Mouse (Mus musculus) ES-E14 (cell line): ENCODE results near the gene Tulp1. TPM values are rescaled to one million over a fixed set of nuclear protein-coding genes. Genes with fewer than 3 reads are reported as not detected.

Experiments
- DNase-seq: peaks from one replicate; pipeline ENCODE4 v3.0.0-alpha.2; 2013; ENCODE audit warnings: low read depth, low spot score
- H3K27ac ChIP-seq: 2 replicates; pipeline ENCODE4 v1.5.1; 2012; ENCODE audit warnings: low read depth, mild to moderate bottlenecking, low read length, moderate library complexity, mixed read lengths; ENCODE audit not compliant: poor library complexity, insufficient read depth, severe bottlenecking
- H3K36me3 ChIP-seq: 2 replicates; pipeline ENCODE4 v1.6.1; 2012; ENCODE audit warnings: mild to moderate bottlenecking, low read length, moderate library complexity, mixed read lengths; ENCODE audit not compliant: control insufficient read depth, poor library complexity, insufficient read depth, severe bottlenecking
- H3K4me1 ChIP-seq, 2 experiments: fragments of 150-350 bp in 1 of 2; sonication (generic) in 1 of 2; 2 replicates each; pipeline ENCODE4 v1.6.1; 2012; ENCODE audit warnings: low read length in 2 of 2, mild to moderate bottlenecking in 1 of 2, mixed read lengths in 1 of 2; ENCODE audit not compliant: control insufficient read depth in 2 of 2, insufficient read depth in 2 of 2, poor library complexity in 1 of 2
- H3K4me3 ChIP-seq, 2 experiments: fragments of 150-350 bp in 1 of 2; sonication (generic) in 1 of 2; 2 replicates each; pipeline ENCODE4 v1.5.1; 2012; ENCODE audit warnings: low read length in 2 of 2, low read depth in 1 of 2, mild to moderate bottlenecking in 1 of 2, mixed read lengths in 1 of 2; ENCODE audit not compliant: insufficient read depth in 1 of 2, poor library complexity in 1 of 2, severe bottlenecking in 1 of 2
- H3K9ac ChIP-seq: 2 replicates; pipeline ENCODE4 v1.6.1; 2012; ENCODE audit warnings: low read depth, mild to moderate bottlenecking, low read length, mixed read lengths; ENCODE audit not compliant: poor library complexity, insufficient read depth, severe bottlenecking
- H3K9me3 ChIP-seq: fragments of 150-350 bp; sonication (generic); 2 replicates; pipeline ENCODE4 v1.6.1; 2012; ENCODE audit warnings: low read depth, mild to moderate bottlenecking, low read length; ENCODE audit not compliant: control insufficient read depth, insufficient read depth
- CHD2 ChIP-seq: IDR thresholded peaks from 2 replicates; pipeline ENCODE4 v1.6.1; 2014; ENCODE audit warnings: mild to moderate bottlenecking, low read depth, low read length, inconsistent platforms
- HCFC1 ChIP-seq: IDR thresholded peaks from 2 replicates; pipeline ENCODE4 v1.6.1; 2012; ENCODE audit warnings: low read length, inconsistent platforms, borderline replicate concordance; ENCODE audit not compliant: insufficient read depth
- MAFK ChIP-seq: IDR thresholded peaks from 2 replicates; pipeline ENCODE4 v1.6.1; 2014; ENCODE audit warnings: mild to moderate bottlenecking, low read depth, low read length, inconsistent platforms; ENCODE audit not compliant: insufficient read depth
- ZC3H11A ChIP-seq: IDR thresholded peaks from 2 replicates; pipeline ENCODE4 v1.6.1; 2012; ENCODE audit warnings: low read depth, mild to moderate bottlenecking, inconsistent platforms, low read length, borderline replicate concordance
- ZNF384 ChIP-seq: IDR thresholded peaks from 2 replicates; pipeline ENCODE4 v1.6.1; 2012; ENCODE audit warnings: low read depth, low read length, inconsistent platforms
- in situ Hi-C, 2 experiments: fragments of 600-800 bp; cut with MboI; formaldehyde crosslinking; loops; one replicate each; pipeline ENCODE4 v1.15.1; 2025; ENCODE audit warnings: low sequenced_read_pairs in 2 of 2, inconsistent platforms in 1 of 2; ENCODE audit not compliant: unreplicated experiment in 2 of 2
- total RNA-seq: library from RNA; depleted of rRNA; stranded (reverse); fragments of 300-350 nt; gene quantifications from 2 replicates; pipeline ENCODE4 v1.2.3, GENCODE M21; 2012

Tulp1 gene
- total RNA-seq, 1 experiment = 3.7 TPM

DNA sequence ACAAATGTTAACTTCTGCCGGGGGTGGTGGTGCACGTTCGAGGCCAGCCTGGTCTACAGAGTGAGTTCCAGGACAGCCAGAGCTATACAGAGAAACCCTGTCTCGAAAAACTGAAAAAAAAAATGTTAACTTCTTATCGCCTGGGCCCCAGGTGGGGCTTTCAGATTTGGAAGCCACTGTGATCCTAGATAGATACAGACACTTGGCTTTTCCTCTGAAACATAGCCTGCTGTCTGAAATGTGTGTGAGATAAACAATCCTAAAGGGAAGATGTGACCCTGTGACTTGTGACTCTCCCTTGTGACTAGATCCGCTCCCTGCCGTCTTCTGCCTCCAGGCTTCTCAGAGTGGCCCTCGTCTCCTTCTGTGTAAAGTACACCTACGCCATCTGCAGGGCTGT, 47.3 kb downstream of the Tulp1 start:
- in situ Hi-C loops = no loop called here
- TF ChIP-seq ZC3H11A (no peak), HCFC1 (no peak), CHD2 (no peak), ZNF384 (no peak), MAFK (no peak)
- DNase-seq = no peak
- Histone ChIP-seq H3K36me3 (peaks cover 41% of the 10 kb centered on the region), H3K9ac (no peak overlapping the region), H3K4me3 (no peak overlapping the region), H3K9me3 (no peaks in the 10 kb centered on the region), H3K27ac (no peak overlapping the region), H3K4me1 (peaks cover 0 to 10% of the 10 kb centered on the region in 2 experiments; a peak in 2 of 4 replicates)

DNA sequence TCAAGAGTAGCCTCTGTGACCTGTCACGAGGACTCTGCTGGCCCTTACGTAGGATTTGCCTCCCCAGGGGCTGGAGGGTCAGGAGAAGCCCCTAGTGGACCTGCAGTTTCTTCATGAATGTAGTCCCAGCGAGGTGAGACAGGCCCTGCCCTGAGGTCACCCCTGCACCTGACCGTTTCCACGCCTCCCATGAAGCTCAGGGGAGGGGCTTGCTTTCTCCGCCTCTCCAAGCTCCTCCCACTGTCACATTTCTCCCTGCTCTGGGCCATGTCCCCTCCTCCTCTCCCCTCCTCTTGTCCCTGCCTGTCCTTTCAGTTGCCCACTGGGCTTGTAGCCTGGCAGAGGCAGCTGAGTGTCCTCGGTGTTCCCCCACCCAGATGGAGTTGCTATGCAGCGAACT, 47.9 kb downstream of the Tulp1 start:
- H3K36me3 ChIP-seq = peaks cover 35% of the 10 kb centered on the region
- no peak for DNase-seq
- in situ Hi-C loops = no loop called here
- no peak overlapping the region for H3K9ac ChIP-seq
- H3K27ac ChIP-seq = no peak overlapping the region
- no peak overlapping the region for H3K4me3 ChIP-seq
- no peak for TF ChIP-seq ZNF384
- TF ChIP-seq ZC3H11A = no peak
- no peak for TF ChIP-seq HCFC1
- no peak for TF ChIP-seq MAFK
- TF ChIP-seq CHD2 = no peak
- H3K4me1 ChIP-seq = peaks cover 2 to 10% of the 10 kb centered on the region in 2 experiments; a peak in 2 of 4 replicates
- H3K9me3 ChIP-seq = no peaks in the 10 kb centered on the region

DNA sequence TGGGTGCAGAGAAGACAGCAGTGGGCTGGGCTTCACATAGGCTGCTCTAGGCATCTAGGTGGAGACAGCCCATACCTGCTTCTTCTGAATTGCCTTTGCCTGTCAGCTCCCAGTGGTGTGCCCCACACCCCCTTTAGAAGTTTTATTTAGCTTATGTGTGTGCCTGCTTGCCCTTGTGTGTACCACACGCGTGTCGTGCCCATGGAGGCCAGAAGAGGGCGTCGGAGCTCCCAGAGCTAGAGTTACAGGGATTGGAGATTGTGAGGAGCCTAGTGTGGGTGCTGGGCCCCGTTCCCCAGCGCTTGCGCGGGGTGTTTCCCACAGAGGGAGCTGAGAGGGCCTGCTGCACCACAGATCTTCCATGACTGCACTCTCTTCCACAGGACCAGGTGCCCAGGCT, 48.5 kb downstream of the Tulp1 start:
- Histone ChIP-seq H3K9me3 (no peaks in the 10 kb centered on the region), H3K4me1 (peaks cover 2 to 10% of the 10 kb centered on the region in 2 experiments; a peak in 2 of 4 replicates), H3K36me3 (peaks cover 31% of the 10 kb centered on the region), H3K27ac (no peak overlapping the region), H3K4me3 (no peak overlapping the region), H3K9ac (no peak overlapping the region)
- in situ Hi-C loops = no loop called here
- TF ChIP-seq ZNF384 = no peak
- TF ChIP-seq MAFK = no peak
- TF ChIP-seq ZC3H11A = no peak
- TF ChIP-seq CHD2 = no peak
- no peak for TF ChIP-seq HCFC1
- no peak for DNase-seq

GRCm38 (mm10) chr17:28315611-28316160, 49.3 kb downstream of the Tulp1 start:
- no peak for DNase-seq
- Histone ChIP-seq H3K4me3 (no peak overlapping the region), H3K9ac (no peak overlapping the region), H3K4me1 (peaks cover 2 to 10% of the 10 kb centered on the region in 2 experiments; a peak in 2 of 4 replicates), H3K9me3 (no peaks in the 10 kb centered on the region), H3K36me3 (peaks cover 25% of the 10 kb centered on the region), H3K27ac (no peak overlapping the region)
- in situ Hi-C loops = no loop called here
- TF ChIP-seq ZC3H11A (no peak), HCFC1 (no peak), ZNF384 (no peak), CHD2 (no peak), MAFK (no peak)
